ENCODE assay signal across 8 mouse cellular contexts in genomic region chr12:3870859-3871462, GRCm38 (mm10).
DNase-seq lines count a peak whose midpoint lies in the region; ATAC-seq and TF ChIP-seq lines count a peak whose summit lies in the region.

No protein-coding gene starts in this region.

- intact Hi-C loops in left cerebral cortex, adult 2 months (cut with DNase I), result loop anchor here (5.0 kb wide), 1 partner anchor 64 kb away; the partner anchor contains the start of gene Dnmt3a
- intact Hi-C loops in left cerebral cortex, postnatal 25 days (cut with DNase I), result loop anchor here (2.0 kb wide), 1 partner anchor 64 kb away; the partner anchor contains the start of gene Dnmt3a

- H3K4me2 ChIP-seq in hindbrain, embryonic 16.5 days (ENCODE audit: low read length), result no peak overlapping the region
- H3K4me2 ChIP-seq in stomach, embryonic 15.5 days, result no peak overlapping the region

- no peak; the same call in 1 of the 2 replicates for TF ChIP-seq CTCF in left cerebral cortex, adult 2 months (IDR thresholded peaks at IDR 0.05)

- peak overlapping the region; percentile 37; the same call in 1 of the 2 replicates for H3K9ac ChIP-seq in hindbrain, embryonic 16.5 days (ENCODE audit: low read depth, low read length)
- no peak overlapping the region for H3K9ac ChIP-seq in stomach, embryonic 15.5 days

- peaks cover 22% of the 10 kb centered on the region for H3K27me3 ChIP-seq in embryonic facial prominence, embryonic 10.5 days (replicated peaks; ENCODE audit: low read depth, poor library complexity, severe bottlenecking)
- H3K27me3 ChIP-seq in hindbrain, embryonic 16.5 days (replicated peaks; ENCODE audit: control insufficient read depth, insufficient read depth, low read length), result no peaks in the 10 kb centered on the region
- no peaks in the 10 kb centered on the region for H3K27me3 ChIP-seq in stomach, embryonic 15.5 days (replicated peaks)

- peak; percentile 49 for ATAC-seq in hindbrain, embryonic 16.5 days
- ATAC-seq in megakaryocyte progenitor cell, adult 5-6 weeks (replicated peaks; ENCODE audit: poor library complexity), result peak; percentile 80
- peak; percentile 40; the same call in 1 of the 2 replicates for ATAC-seq in stomach, embryonic 15.5 days (ENCODE audit: insufficient read depth, low FRiP score, low read depth)

- peak overlapping the region; percentile 79 for H3K27ac ChIP-seq in left cerebral cortex, adult 2 months
- H3K27ac ChIP-seq in embryonic facial prominence, embryonic 10.5 days (replicated peaks), result peak overlapping the region; percentile 71
- peak overlapping the region; percentile 57 for H3K27ac ChIP-seq in hindbrain, embryonic 16.5 days (ENCODE audit: low read depth, low read length)
- peak overlapping the region; percentile 62 for H3K27ac ChIP-seq in stomach, embryonic 15.5 days

- peaks cover 43% of the 10 kb centered on the region for H3K36me3 ChIP-seq in embryonic facial prominence, embryonic 10.5 days (replicated peaks)
- peaks cover 17% of the 10 kb centered on the region; the same call in 1 of the 2 replicates for H3K36me3 ChIP-seq in hindbrain, embryonic 16.5 days (ENCODE audit: control insufficient read depth, insufficient read depth, low read length)
- peaks cover 17% of the 10 kb centered on the region; the same call in 1 of the 2 replicates for H3K36me3 ChIP-seq in stomach, embryonic 15.5 days

- H3K9me3 ChIP-seq in embryonic facial prominence, embryonic 10.5 days, result no peaks in the 10 kb centered on the region
- no peaks in the 10 kb centered on the region for H3K9me3 ChIP-seq in hindbrain, embryonic 16.5 days (ENCODE audit: control insufficient read depth, low read length)
- no peaks in the 10 kb centered on the region for H3K9me3 ChIP-seq in stomach, embryonic 15.5 days

- peaks cover 47% of the 10 kb centered on the region for H3K4me1 ChIP-seq in embryonic facial prominence, embryonic 10.5 days
- peaks cover 14% of the 10 kb centered on the region for H3K4me1 ChIP-seq in hindbrain, embryonic 16.5 days (ENCODE audit: control insufficient read depth, insufficient read depth, low read depth, low read length)
- H3K4me1 ChIP-seq in stomach, embryonic 15.5 days, result peaks cover 31% of the 10 kb centered on the region

- no peak for DNase-seq in left cerebral cortex, adult 2 months (ENCODE audit: extremely low spot score in 1 of 2, low spot score in 2 of 2)
- DNase-seq in left cerebral cortex, postnatal 25 days (ENCODE audit: low spot score in 2 of 2), result no peak
- peak; percentile 69 for DNase-seq in embryonic facial prominence, embryonic 10.5 days (ENCODE audit: low spot score)
- DNase-seq in layer of hippocampus, postnatal 10 days (ENCODE audit: low spot score in 2 of 2), result no peak
- DNase-seq in left cerebral cortex, adult 9 months (ENCODE audit: low spot score in 2 of 2), result no peak

- no peak overlapping the region for H3K4me3 ChIP-seq in left cerebral cortex, adult 2 months
- H3K4me3 ChIP-seq in embryonic facial prominence, embryonic 10.5 days, result peak overlapping the region; percentile 43
- no peak overlapping the region for H3K4me3 ChIP-seq in hindbrain, embryonic 16.5 days (ENCODE audit: low read length)
- no peak overlapping the region for H3K4me3 ChIP-seq in stomach, embryonic 15.5 days (replicated peaks)

- 12% methylated on average over 19 of the region's 19 CpGs for WGBS in embryonic facial prominence, embryonic 10.5 days
- WGBS in hindbrain, embryonic 16.5 days, result 17% methylated on average over 16 of the region's 19 CpGs
- WGBS in stomach, embryonic 15.5 days, result 20% methylated on average over 19 of the region's 19 CpGs
